Mouse (Mus musculus) cerebellum, adult 2 months (tissue): ENCODE measurements around the gene Rfc1. TPM values are rescaled to one million over a fixed set of nuclear protein-coding genes. Genes with fewer than 3 reads are reported as not detected.
"Not testable (repeated sequence)": the region's sequence is repeated elsewhere in the genome, so short reads cannot be mapped to it uniquely, and the experiment has no call there.

Source experiments
- DNase-seq, 2 experiments: peaks; one replicate each; pipeline ENCODE4 v3.0.0; 2021
- H3K27ac ChIP-seq: fragments of 200-500 bp; 2 replicates; pipeline ENCODE4 v1.5.1; 2012; ENCODE audit warnings: low read length, control low read depth, inconsistent platforms; ENCODE audit not compliant: insufficient read depth
- H3K27me3 ChIP-seq: fragments of 200-500 bp; 2 replicates; pipeline ENCODE4 v1.6.1; 2012; ENCODE audit warnings: inconsistent platforms, mild to moderate bottlenecking, low read length, moderate library complexity; ENCODE audit not compliant: control insufficient read depth, insufficient read depth
- H3K4me1 ChIP-seq: fragments of 200-500 bp; 2 replicates; pipeline ENCODE4 v1.6.1; 2011; ENCODE audit warnings: low read length; ENCODE audit not compliant: control insufficient read depth, insufficient read depth
- H3K4me3 ChIP-seq: fragments of 200-500 bp; replicated peaks from 2 replicates; pipeline ENCODE3; 2011; ENCODE audit warnings: mild to moderate bottlenecking, low read depth, low read length, control low read depth; ENCODE audit not compliant: insufficient read depth
- CTCF ChIP-seq: fragments of 200-500 bp; IDR thresholded peaks from 2 replicates; pipeline ENCODE4 v1.5.1; 2011; ENCODE audit warnings: low read depth, mild to moderate bottlenecking, control low read depth, low read length, moderate library complexity, borderline replicate concordance; ENCODE audit not compliant: insufficient read depth
- POLR2A ChIP-seq: fragments of 200-500 bp; IDR thresholded peaks from 2 replicates; pipeline ENCODE4 v1.6.1; 2011; ENCODE audit warnings: low read length, control low read depth, borderline replicate concordance; ENCODE audit not compliant: insufficient read depth
- WGBS: fragments of 180-500 bp; shearing (Covaris S2); methylation state at CpG from one replicate; pipeline ENCODE4 v1.1.7; 2018; 5-methylcytosine and 5-hydroxymethylcytosine counted together
- polyA plus RNA-seq: library from polyadenylated mRNA; depleted of rRNA; stranded (reverse); fragments of >200 nt; gene quantifications from 2 replicates; pipeline ENCODE4 v1.2.3, GENCODE M21; 2012

Gene Rfc1
- polyA plus RNA-seq, 1 experiment, result 25.7 TPM

DNA sequence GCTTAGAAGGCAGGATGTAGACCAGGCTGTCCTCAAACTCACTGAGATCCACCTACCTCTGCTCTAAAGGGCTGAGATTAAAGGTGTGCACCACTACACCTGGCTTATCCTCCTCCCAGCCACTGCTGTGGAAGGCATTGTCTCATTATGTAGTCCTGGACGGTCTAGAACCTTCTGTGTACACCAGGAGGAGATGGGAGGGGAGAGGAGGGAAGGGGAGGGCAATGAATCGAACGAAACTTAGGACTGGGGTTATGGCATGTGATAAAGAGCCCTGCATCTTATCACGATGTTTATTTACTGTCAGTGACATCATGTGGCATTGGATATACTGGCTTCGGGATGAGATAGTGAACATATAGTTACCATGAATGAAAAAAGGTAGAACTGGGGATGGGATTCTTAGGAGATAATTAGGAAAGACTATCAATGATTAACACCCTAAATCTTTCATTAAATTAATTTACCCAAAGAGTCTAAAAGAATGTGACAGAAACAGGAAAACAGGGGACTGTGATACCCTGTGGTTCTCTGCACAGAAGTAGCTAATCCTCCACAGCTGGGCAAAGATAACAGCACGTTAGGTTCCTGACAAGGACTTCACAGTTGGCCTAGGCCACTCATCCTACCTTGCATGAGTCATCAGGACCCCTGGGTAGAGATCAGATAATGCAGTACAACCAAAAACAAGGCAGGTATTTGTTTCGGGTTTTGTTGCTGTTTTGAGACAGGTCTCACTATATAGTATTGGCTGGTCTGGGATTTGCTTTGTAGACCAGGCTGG, 37.1 kb downstream of the Rfc1 start:
- no peak for TF ChIP-seq CTCF
- no peak for TF ChIP-seq POLR2A
- H3K27me3 ChIP-seq, result no peaks in the 10 kb centered on the region
- 89% methylated on average over 7 of the region's 7 CpGs for WGBS
- no peak overlapping the region for H3K4me3 ChIP-seq
- H3K4me1 ChIP-seq, result no peaks in the 10 kb centered on the region
- no peak for DNase-seq
- H3K27ac ChIP-seq, result no peak overlapping the region

GRCm38 (mm10) chr5:65294270-65294669, 41.2 kb downstream of the Rfc1 start:
- H3K27me3 ChIP-seq, result no peaks in the 10 kb centered on the region
- H3K4me3 ChIP-seq, result no peak overlapping the region
- no peak for DNase-seq
- WGBS, result 90% methylated on average over 2 of the region's 2 CpGs
- TF ChIP-seq POLR2A (no peak), CTCF (no peak)
- H3K27ac ChIP-seq, result no peak overlapping the region
- H3K4me1 ChIP-seq, result no peaks in the 10 kb centered on the region

DNA sequence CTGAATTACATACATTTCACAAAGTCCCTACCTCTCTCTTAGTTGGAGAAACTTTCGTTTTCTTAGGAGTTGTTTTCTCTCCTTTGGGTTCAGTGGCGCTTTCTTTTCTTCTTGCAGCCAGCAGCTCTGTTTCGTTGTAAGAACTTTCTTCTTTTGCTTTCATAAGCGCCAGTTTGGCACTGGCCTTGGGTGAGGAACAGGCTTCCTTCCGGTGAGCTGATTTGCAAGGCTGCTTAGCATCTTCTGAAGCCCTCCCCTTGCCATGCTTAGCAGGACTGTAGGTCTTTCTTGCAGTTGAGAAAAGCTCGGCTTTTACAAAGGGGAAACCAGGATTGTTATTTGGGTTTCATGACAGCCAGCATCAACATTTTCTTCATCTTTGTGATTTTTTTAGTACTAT, 41.8 kb downstream of the Rfc1 start:
- H3K4me1 ChIP-seq, result peaks cover 2% of the 10 kb centered on the region; the same call in 1 of the 2 replicates
- H3K27ac ChIP-seq, result no peak overlapping the region
- no peak for DNase-seq
- H3K4me3 ChIP-seq, result no peak overlapping the region
- H3K27me3 ChIP-seq, result no peaks in the 10 kb centered on the region
- WGBS, result 90% methylated on average over 6 of the region's 6 CpGs
- TF ChIP-seq POLR2A (no peak), CTCF (no peak)

DNA sequence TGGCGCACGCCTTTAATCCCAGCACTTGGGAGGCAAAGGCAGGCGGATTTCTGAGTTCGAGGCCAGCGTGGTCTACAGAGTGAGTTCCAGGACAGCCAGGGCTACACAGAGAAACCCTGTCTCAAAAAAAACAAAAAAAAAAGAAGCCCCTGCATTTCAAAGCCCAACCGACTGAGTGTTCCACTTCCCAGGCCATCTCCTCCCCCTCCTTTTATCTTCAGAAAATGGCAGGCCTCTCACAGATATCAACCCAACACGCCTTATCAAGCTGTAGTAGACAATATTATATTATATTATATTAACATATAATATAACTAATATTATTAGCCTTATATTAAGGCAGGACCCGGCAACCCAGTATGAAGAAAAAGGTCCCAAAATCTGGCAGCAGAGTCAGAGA, 46.5 kb downstream of the Rfc1 start:
- not testable (repeated sequence) for H3K27me3 ChIP-seq, DNase-seq, H3K27ac ChIP-seq, H3K4me3 ChIP-seq
- 97% methylated on average over 8 of the region's 8 CpGs for WGBS
- H3K4me1 ChIP-seq, result peaks cover 13% of the 10 kb centered on the region

DNA sequence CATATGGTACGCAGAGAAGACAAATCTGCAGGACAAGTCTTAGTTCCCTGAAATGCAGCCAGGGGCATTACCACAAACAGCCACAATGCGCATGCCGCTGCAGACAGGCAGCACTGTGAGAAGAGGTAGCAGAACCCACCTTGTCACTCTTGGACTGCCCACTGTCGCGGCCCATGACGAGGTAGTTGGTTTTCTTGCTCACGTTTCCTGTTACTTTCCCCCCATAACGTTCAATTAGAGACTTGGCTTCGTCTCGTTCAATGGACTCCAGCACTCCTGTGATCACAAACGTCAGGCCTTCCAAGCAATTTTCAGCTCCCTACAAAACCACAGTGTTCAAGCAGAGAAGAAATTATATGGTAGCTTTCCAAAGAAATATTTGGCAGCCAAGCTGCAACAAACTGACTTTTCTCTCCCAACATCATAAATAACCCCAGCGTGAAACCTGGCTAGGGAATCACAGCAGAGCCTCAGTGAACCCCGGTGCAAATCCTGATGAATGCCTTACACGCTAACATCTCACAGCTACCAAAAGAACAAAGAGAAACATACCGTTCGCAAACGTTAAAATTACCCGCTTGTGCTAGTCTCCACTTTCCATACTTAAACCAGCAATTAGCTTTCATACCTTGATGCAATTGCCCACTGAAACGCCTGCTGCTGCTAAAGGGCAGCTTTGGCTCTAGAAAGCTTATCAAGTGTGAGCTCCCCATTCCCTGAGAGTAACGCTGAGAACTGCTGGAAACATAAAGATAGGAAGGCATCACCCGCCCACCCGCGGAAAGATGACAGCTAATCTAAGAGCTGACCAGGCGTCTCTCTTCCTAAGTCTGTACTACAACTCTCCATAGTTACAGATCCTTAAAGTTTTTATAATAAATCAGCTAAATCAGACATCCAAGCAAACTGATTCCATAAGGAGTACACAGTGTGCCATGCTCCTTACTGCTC, 47.4 kb downstream of the Rfc1 start:
- Histone ChIP-seq H3K4me1 (peaks cover 13% of the 10 kb centered on the region), H3K27me3 (no peaks in the 10 kb centered on the region), H3K4me3 (peak overlapping the region; percentile 11), H3K27ac (no peak overlapping the region)
- 15% methylated on average over 24 of the region's 24 CpGs for WGBS
- no peak for TF ChIP-seq POLR2A
- peak; percentile 49 for TF ChIP-seq CTCF
- peak; percentile 79 to 86 for DNase-seq

GRCm38 (mm10) chr5:65284171-65284570, 51.3 kb downstream of the Rfc1 start:
- Histone ChIP-seq H3K27ac (no peak overlapping the region), H3K4me3 (no peak overlapping the region), H3K27me3 (no peaks in the 10 kb centered on the region), H3K4me1 (peaks cover 13% of the 10 kb centered on the region)
- WGBS, result 98% methylated on average over 3 of the region's 3 CpGs
- no peak for TF ChIP-seq CTCF
- no peak for TF ChIP-seq POLR2A
- no peak for DNase-seq

GRCm38 (mm10) chr5:65281216-65281615, 54.3 kb downstream of the Rfc1 start:
- 84% methylated on average over 3 of the region's 3 CpGs for WGBS
- no peak overlapping the region for H3K27ac ChIP-seq
- H3K4me3 ChIP-seq, result no peak overlapping the region
- DNase-seq, result no peak
- no peak for TF ChIP-seq CTCF
- no peaks in the 10 kb centered on the region for H3K27me3 ChIP-seq
- no peaks in the 10 kb centered on the region for H3K4me1 ChIP-seq
